Mouse (Mus musculus): ENCODE measurements around the gene Car3. TPM values are rescaled to one million over a fixed set of nuclear protein-coding genes. Genes with fewer than 3 reads are reported as not detected.

Car3 gene
- total RNA-seq, 2 experiments from 2014 or later = 20.3 to 63.9 TPM

DNA sequence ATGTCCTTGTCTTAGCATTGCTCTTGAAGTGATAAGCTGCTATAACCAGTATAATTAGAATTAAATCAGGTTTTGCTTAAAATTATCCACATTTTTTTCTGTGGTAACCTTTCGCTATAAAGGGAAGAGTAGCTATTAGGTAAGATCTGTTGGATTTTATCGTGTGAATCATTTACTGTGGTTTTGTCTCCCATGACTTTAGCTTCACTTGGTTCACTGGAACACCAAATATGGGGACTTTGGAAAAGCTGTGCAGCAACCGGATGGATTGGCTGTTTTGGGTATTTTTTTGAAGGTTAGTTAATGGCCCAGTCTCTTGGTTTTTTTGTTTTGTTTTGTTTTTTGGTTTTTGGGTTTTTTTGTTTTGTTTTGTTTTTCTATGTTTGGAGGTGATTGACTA lies 32.0 kb downstream of the Car3 start:
- no peak for DNase-seq (ENCODE audit: low spot score)
- intact Hi-C loops (cut with DNase I) = no loop called here

DNA sequence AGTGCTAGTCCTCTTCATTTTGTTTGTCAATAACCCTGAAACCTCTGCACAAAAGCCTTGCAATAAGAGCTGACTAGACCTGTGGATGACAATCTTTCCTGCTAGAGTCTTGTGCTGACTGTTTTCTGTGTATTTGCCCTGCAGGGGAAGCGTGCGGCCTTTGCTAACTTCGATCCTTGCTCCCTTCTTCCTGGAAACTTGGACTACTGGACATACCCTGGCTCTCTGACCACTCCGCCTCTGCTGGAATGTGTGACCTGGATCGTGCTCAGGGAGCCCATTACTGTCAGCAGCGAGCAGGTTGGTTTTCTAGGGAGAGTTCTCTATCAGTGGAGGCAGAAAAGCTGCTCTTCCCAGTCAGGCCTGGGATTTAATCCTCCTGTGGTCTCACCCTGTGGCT lies 34.5 kb downstream of the Car3 start:
- DNase-seq (ENCODE audit: low spot score) = no peak

DNA sequence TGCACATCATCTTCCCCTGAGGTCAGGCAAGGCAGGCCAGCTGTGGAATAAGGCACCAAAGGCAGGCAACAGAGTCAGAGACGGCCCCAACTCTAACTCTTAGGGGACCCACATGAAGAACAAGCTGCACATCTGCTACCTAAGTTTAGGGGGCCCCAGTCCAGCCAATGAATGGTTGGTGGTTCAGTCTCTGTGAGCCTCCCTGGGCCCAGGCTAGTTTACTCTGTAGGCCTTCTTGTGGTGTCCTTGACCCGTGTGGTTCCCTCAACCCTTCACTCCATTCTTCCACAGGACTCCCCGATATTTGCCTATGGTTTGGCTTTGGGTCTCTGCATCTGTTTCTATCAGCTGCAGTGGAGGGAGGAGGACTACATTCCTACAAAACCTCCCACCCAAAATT lies 40.1 kb downstream of the Car3 start:
- intact Hi-C loops (cut with DNase I) = no loop called here
- DNase-seq (ENCODE audit: low spot score) = no peak

More for the DNA sequence above, 34.5 kb downstream of the Car3 start:
- intact Hi-C loops (cut with DNase I) = no loop called here

DNA sequence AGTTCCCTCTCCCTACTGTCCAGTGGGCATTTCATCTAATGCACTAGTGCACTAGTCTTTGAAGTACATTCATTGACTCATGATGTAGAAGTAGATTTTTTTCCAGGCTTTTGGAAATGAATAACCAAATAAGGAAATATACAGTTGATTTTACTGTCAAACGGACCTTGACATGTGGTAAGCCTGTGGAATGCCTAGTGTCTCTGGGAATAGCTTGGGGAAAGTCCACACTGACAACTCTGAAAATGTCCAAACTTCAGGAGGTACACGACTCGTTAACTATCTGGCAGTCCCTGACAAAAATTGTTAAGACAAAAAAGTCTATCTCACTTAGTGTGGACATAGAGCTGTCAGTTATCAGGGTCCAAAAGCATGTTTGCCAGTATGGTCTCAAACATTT lies 40.9 kb downstream of the Car3 start:
- no peak for DNase-seq (ENCODE audit: low spot score)
- intact Hi-C loops (cut with DNase I) = no loop called here

DNA sequence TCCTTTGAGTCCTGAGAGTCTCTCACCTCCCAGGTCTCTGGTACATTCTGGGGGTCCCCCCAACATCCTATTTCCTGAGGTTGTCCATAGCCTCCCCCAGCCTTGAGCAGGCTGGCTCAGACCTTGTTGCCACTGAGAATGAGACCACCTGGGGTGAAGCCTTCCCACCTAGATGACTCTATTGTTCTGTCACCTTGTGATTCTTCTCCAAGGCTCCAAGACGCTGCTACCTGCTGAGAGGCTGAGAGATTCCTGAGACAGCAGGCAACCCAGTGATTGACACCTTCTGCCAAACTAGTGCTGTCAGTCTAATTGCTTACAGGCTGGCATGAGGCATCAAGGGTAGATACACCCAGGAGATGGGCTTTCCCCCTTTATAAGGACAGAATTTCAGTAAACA lies 44.0 kb downstream of the Car3 start:
- intact Hi-C loops (cut with DNase I) = no loop called here
- no peak for DNase-seq (ENCODE audit: low spot score)

DNA sequence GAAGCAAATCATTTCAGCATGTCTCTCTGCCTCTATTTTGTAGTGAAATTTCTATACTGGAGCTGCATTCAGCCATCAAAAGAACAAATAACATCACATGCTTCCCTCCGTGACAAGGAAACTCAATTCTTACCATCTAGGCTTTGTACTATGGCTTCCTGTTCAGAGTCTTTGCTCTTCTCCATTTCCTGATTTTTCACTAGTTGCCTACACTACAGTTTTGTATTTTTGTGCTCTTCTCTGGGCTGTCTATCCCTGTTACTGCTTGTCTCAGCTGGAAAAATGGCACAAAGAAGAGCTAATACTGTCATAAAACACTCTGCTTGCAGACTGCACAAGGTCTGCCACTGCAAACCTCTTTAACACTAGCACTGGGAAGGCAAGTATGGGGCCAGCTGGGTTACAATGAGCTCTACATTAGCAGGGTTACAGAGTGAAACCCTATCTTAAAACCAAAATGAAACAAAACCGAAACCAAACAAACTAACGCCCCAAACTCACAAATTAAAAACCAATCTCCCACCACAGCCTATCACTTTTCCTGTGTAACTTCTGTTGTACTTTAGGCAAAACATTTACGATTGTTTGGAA lies 48.8 kb downstream of the Car3 start:
- intact Hi-C loops (cut with DNase I) = no loop called here
- no peak for DNase-seq (ENCODE audit: low spot score)

DNA sequence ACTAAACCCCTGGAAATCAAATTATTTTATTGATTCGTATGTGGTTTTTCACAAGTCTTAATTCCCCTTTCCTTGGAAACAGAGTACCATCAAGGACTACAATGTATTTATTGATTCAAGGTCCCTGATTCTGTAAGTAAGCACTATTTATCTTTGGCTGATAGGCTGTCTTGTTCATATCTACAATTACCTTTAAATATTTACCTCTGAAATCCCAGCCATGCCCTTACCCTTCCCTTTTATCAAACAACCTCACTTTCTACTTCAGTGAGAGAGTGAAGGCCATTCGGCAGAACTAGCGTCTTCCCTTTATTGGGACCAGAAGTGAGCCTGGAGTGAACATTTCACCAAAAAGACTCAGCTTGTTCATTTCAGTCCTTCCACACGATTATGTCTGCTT lies 50.5 kb downstream of the Car3 start:
- no peak for DNase-seq (ENCODE audit: low spot score)
- intact Hi-C loops (cut with DNase I) = no loop called here

DNA sequence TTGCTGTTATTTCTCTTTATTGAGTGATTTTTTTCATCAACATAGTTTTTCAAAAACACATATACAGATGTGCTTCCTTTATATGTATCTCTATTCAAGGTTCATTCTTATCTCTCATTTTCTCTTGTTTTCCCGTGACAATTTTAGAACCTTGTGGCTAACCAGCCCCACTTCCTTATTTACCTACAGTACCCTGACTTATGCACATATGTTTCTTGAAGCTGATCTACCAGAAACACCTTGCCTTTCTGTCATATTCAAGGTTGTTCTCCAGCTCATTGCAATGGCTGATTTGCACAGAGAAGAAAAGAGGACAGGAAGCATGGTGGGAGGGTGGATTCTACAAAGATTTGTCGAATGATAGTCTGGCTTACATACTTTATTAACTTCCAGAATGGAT lies 52.0 kb downstream of the Car3 start:
- DNase-seq (ENCODE audit: low spot score) = no peak
- intact Hi-C loops (cut with DNase I) = no loop called here

DNA sequence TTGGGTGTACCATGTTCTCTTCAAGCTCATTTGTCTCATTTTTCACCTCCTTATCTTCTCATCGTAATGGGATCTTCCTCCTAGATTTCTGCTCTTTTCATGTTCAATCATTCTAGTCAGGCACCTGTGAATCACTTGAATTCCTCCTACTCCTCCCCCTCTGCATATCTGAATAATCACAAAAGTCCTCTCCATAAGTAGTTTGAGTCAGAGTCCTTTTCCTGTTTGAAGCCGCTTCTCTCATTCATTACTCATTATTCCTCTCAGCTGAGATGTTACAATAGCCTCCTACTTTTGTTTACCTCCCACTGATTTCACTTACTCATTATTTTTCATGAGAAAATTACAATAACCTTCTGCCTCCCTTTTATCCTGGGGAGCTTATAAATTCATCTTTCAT lies 53.9 kb downstream of the Car3 start:
- no peak for DNase-seq (ENCODE audit: low spot score)
- intact Hi-C loops (cut with DNase I) = no loop called here

Other genes starting within 250 kb of the Car3 start
- under 1 TPM; 0.42 to 0.75 TPM for gene Car13, start 221.8 kb upstream of the Car3 start, total RNA-seq (2021)
- gene Car1, start 55.1 kb upstream of the Car3 start, total RNA-seq (2021) = not detected
- gene Car2, start 22.8 kb downstream of the Car3 start, total RNA-seq (2021) = 1 to 10 TPM; 6.9 to 8.9 TPM